Mouse (Mus musculus): ENCODE measurements around the gene Stab2.

Stab2 gene

DNA sequence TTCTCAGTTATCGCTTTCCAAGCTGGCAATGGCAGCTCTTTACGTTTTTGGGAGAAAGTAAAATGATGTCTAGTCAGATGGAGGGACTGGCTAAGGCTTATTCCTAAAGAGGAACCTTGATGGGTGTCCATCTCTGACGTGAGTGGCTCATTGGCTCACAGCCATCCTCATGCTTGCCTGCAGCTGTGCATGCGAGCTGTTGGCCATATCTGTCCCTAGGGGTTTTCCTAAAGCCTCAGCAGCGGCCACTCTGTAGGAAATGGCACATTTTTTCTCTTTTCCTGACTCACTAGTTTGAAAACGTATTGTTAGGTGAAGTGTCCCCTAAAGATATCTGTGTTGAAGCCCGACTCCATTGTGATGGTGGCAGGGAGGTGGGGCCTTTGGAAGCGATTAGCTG is 18.0 kb downstream of the Stab2 start:
- no peak for DNase-seq (ENCODE audit: low read depth, low spot score)

GRCm38 (mm10) chr10:86976001-86976726 is 31.7 kb downstream of the Stab2 start:
- DNase-seq (ENCODE audit: low read depth, low spot score) = peak; percentile 47

- no peak for DNase-seq (ENCODE audit: low read depth, low spot score)
Measured at GRCm38 (mm10) chr10:86973276-86973675, 34.5 kb downstream of the Stab2 start.

GRCm38 (mm10) chr10:86972503-86972826 is 35.4 kb downstream of the Stab2 start:
- no peak for DNase-seq (ENCODE audit: low read depth, low spot score)

GRCm38 (mm10) chr10:86971680-86972502 is 35.9 kb downstream of the Stab2 start:
- DNase-seq (ENCODE audit: low read depth, low spot score) = peak; percentile 27

- no peak for DNase-seq (ENCODE audit: low read depth, low spot score)
Measured at GRCm38 (mm10) chr10:86969346-86969745, 38.5 kb downstream of the Stab2 start.

DNA sequence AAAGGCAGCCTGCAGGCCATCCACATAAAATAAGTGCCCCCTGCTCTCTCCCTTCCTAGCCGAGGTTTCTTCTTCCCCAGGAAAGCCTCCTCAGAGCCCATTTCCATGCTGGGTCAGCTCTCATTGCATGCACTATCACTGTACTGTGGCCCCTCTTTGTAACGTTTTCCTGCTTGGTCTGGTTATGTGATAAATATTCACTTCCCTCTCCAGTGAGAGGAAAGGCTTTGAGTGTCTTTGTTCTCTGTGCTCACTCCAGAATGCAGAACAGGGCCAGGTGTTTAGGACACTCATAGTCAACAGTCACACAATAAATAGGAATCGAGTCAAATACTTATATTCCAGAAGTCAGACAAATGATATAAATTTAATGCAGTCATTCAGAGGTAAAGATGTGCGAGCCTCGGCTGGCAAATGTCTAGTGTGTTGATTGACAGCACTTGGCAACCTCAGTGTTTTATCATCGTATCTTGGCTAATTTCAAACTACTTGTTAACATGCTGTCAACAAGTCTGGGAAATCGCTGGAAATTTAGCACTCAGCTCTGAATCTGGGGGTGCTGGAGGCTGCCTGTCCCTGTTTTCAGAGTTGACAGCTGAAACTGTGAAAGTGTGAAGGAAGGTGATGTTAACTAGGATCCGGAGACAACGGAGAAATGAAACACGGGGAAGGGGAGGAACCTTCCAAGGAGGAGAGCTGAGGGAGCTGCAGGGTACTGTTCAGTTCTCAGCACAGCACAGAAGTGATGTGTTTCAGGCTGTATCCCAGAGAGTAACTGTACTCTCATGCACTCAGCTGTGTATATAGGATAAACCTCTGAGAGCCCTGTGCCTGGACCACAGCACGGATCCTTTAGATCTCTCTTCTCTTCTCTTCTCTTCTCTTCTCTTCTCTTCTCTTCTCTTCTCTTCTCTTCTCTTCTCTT is 46.0 kb downstream of the Stab2 start:
- no peak for DNase-seq (ENCODE audit: low read depth, low spot score)

- DNase-seq (ENCODE audit: low read depth, low spot score) = no peak
Measured at GRCm38 (mm10) chr10:86955299-86955698, 52.5 kb downstream of the Stab2 start.

DNA sequence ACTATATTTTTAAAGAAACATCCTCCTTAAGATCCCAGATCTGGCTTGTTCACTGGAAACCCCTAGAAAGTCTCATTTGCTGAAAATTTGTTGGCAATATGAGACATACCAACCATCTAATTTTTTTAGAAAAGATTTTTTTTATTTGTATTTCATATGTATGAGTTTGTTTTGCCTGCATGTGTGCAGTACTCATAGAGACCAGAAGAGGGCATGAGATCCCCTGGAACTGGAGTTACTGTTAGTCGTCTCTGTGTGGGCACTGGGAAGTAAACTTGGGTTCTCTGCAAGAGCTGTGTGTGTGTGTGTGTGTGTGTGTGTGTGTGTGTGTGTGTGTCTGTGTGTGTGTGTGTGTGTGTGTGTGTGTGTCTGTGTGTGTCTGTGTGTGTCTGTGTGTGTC is 55.1 kb downstream of the Stab2 start:
- peak; percentile 7 for DNase-seq (ENCODE audit: low read depth, low spot score)

DNA sequence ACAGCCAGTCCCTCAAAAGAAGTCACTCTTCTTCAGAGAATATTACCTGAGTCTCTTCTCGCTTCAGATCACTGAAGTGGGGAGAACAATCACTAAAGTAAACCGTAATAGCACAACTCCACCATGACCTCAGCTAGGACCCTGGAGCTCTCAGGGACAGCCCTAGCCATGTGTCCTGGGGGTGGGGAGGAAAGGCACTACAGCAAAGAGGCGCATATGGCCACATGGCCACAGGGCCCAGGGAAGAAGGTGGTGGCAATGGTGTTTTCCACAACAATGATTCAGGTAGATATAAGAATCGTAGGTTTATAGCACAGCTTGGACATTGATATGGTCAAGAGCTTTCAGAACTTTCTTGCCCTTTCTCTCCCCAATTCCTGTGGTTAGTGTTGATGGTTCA is 57.0 kb downstream of the Stab2 start:
- DNase-seq (ENCODE audit: low read depth, low spot score) = no peak

DNA sequence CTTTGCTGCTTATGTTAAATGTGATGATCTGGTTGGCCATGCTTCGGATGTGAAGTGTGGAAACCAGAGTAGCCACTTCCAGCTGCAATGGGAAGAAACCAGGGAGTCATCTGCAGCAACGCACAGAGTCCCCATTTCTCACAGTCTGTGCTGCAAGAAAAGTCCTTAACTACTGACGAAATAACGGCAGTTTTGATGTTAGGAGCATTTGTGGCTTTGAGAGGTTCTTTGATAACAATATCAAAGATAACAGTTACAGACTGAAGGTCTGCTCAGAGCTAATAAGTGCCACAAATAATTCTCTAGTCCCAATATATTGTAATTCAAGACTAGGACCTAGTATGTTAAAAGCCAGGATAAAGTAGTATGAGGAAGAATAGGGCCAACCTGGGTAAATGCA is 57.9 kb downstream of the Stab2 start:
- no peak for DNase-seq (ENCODE audit: low read depth, low spot score)

- DNase-seq (ENCODE audit: low read depth, low spot score) = peak; percentile 31
Measured at GRCm38 (mm10) chr10:86947541-86947940, 60.3 kb downstream of the Stab2 start.

DNA sequence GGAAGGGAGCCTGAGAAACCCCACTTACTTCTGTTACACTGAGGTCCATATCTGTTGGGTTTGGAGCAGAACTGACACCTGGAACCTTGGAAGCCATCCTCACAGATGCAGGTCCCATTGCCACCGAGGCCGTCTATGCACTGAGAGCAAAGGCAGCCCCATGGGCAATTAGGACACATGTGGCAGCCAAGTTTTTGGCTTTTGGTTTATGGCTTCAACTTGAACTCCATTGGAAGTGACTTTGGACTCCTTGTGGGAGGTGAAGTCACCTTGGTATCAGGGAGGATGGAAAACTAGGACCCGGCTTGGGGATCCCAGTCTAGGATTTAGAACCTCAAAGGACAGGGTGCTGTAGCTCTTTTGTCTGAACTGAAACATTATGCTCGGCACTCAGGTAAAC is 67.2 kb downstream of the Stab2 start:
- DNase-seq (ENCODE audit: low read depth, low spot score) = no peak

GRCm38 (mm10) chr10:86934376-86934775 is 73.4 kb downstream of the Stab2 start:
- DNase-seq (ENCODE audit: low read depth, low spot score) = no peak

DNA sequence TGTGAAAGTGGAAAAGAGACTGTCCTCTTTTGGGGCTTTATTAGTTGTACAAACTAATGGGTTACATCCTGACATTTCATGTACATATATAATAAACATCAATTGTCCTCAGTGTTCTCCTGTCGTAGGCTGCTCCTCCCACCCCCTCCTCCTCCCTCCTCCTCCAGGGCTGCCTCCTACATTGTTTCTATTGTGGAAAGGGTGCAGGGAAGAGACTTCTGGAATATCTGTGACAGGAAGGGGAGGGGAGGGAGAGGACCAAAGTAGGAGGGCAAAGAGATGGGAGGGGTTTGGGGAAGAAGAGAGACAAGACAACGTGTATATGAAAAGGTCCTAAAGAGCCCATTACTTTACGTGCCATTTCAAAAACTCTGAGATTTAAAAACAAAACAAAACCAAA is 73.9 kb downstream of the Stab2 start:
- no peak for DNase-seq (ENCODE audit: low read depth, low spot score)

- no peak for DNase-seq (ENCODE audit: low read depth, low spot score)
Measured at GRCm38 (mm10) chr10:86933180-86933695, 74.6 kb downstream of the Stab2 start.

GRCm38 (mm10) chr10:86923602-86924001 is 84.2 kb downstream of the Stab2 start:
- no peak for DNase-seq (ENCODE audit: low read depth, low spot score)

DNA sequence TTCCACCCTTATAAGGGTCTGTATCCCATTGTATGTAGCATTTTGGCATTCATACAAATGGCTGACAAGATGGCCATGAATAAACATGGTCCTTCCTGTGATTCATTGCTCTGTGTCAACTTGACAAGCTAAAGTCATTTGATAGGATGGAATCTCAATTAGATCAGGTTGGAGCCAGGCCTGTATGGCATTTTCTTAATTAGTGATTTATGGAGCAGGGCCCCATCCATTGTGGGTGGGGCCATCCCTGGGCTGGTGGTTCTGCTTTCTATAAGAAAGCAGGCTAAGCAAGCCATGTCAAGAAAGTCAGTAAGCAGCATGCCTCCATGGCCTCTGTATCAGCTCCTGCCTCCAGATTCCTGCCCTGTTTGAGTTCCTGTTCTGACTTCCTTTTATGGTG is 92.2 kb downstream of the Stab2 start:
- DNase-seq (ENCODE audit: low read depth, low spot score) = no peak

DNA sequence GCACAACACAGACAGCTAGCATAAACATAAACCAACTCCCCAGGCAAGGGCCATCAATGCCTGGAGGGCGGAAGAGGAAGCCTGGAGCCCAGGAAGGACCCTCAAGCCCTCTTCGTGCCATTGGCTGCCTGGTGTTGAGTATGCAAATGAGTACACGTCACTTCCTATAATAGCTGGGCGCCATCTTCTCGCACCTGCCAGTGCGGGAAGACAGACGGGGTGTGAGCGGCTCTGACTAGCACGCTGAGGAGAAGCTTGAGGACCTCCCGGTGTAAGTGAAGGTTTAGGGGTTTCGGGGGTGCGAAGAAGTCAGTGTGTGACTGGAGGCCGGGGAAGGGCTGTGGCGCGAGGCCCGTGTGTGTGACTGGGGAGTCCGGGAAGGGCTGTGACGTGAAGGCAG is 99.3 kb downstream of the Stab2 start:
- DNase-seq (ENCODE audit: low read depth, low spot score) = no peak

- no peak for DNase-seq (ENCODE audit: low read depth, low spot score)
Measured at GRCm38 (mm10) chr10:86907043-86907442, 100.8 kb downstream of the Stab2 start.

DNA sequence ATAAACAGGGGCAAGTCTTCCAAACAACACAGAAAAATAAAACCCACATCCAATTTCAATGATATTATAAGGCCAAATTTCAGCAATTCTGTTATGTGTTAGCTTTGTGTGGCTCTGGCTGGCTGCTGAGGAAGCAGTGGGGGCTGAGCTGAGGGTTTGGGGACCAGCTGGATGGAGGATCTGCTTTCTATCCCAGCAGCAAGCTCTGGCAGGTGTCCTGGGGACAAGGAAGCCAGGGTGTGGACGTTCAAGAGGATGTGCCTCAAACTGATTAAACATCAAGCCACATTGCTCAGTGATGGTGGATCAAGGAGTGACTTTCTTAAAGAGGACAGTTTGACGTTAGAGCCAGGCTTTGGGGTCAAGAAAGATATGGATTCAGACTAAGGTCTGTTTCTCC is 112.3 kb downstream of the Stab2 start:
- DNase-seq (ENCODE audit: low read depth, low spot score) = no peak

GRCm38 (mm10) chr10:86891066-86891465 is 116.8 kb downstream of the Stab2 start:
- no peak for DNase-seq (ENCODE audit: low read depth, low spot score)

Data from 3T3-L1 (cell line).